Mouse (Mus musculus) liver, adult 2 months (tissue): ENCODE results near the gene Ubqln4.

ENCODE experiments used
- CTCF ChIP-seq: fragments of 200-500 bp; IDR thresholded peaks from 2 replicates; pipeline ENCODE4 v1.5.1; 2011; ENCODE audit warnings: low read depth, low read length, control low read depth
- POLR2A ChIP-seq: fragments of 200-500 bp; IDR thresholded peaks from 2 replicates; pipeline ENCODE4 v1.6.1; 2011; ENCODE audit warnings: low read length, control low read depth; ENCODE audit not compliant: insufficient read depth; ENCODE audit errors: extremely low read depth

DNA sequence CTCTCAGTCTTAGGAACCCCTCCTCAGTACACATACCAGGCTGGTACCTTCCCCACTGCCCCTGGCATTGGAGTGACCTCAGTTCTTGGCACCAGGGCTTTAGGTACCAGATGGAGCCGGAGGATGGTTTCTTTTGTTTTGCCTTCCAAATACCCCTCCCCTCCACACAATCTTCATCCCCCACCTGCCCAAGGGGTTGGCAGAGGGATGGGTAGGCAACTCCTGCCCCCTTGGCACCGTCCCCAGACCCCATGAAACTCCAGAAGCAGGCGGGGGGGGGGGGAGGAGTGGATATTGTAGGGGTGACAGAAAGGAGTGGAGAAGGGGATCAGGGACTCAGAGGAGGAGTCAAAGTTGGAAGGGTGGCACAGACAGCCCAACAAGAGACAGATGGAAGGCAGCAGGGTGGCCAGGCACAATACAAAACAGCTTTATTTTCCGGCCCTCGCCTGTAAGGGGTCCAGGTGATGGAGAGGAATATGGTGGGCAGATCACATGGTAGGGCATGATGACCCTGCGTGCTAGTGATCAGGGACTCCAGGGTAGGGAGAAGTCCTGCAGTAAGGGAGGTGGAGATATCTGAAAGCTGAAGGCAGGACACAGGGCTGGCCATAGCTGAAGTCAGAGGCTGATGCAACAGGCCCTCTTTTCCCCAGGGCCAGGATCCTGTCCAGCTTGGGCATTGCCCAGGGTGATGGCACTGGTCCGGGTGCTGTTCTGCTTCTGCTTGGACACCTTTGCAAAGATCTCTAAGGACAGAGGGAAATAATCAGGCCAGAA is 11.7 kb upstream of the Ubqln4 start:
- TF ChIP-seq CTCF (no peak), POLR2A (no peak)
